ENCODE assay signal across 8 mouse cellular contexts in genomic region chr2:73566989-73567605, GRCm38 (mm10). TPM values are rescaled to one million over a fixed set of nuclear protein-coding genes. Genes with fewer than 3 reads are reported as not detected.
DNase-seq lines count a peak whose midpoint lies in the region; ATAC-seq and TF ChIP-seq lines count a peak whose summit lies in the region.

No protein-coding gene starts in this region.

- peak; percentile 72 for ATAC-seq in forebrain, postnatal 0 days
- ATAC-seq in intestine, embryonic 14.5 days (replicated peaks; ENCODE audit: low FRiP score, low TSS enrichment, low read depth), result peak; percentile 55; the same call in 1 of the 2 replicates
- ATAC-seq in monocyte, adult 5-6 weeks (replicated peaks; ENCODE audit: insufficient number of reproducible peaks, low FRiP score, low TSS enrichment, poor library complexity, severe bottlenecking), result peak; percentile 91

- H3K4me2 ChIP-seq in forebrain, postnatal 0 days (ENCODE audit: low read depth), result peak overlapping the region; percentile 23
- peak overlapping the region; percentile 48 for H3K4me2 ChIP-seq in intestine, embryonic 14.5 days (ENCODE audit: low read length)

- no peak overlapping the region for H3K27ac ChIP-seq in forebrain, postnatal 0 days (ENCODE audit: low read depth, low read length)
- H3K27ac ChIP-seq in intestine, embryonic 14.5 days (ENCODE audit: low read depth), result no peak overlapping the region
- no peak overlapping the region for H3K27ac ChIP-seq in liver, adult 2 months (replicated peaks; ENCODE audit: insufficient read depth, low read depth, low read length)

- H3K79me2 ChIP-seq in liver, adult 2 months (ENCODE audit: control insufficient read depth, insufficient read depth, low read length), result no peaks in the 10 kb centered on the region

- no peak overlapping the region for H3K4me3 ChIP-seq in forebrain, postnatal 0 days (ENCODE audit: low read depth, low read length)
- peak overlapping the region; percentile 23 for H3K4me3 ChIP-seq in intestine, embryonic 14.5 days (ENCODE audit: low read depth, low read length)
- no peak overlapping the region for H3K4me3 ChIP-seq in liver, adult 2 months (ENCODE audit: insufficient read depth, low read depth, low read length)

- no peaks in the 10 kb centered on the region for H3K36me3 ChIP-seq in forebrain, postnatal 0 days (ENCODE audit: insufficient read depth)
- H3K36me3 ChIP-seq in intestine, embryonic 14.5 days (ENCODE audit: control insufficient read depth, insufficient read depth, low read length), result no peaks in the 10 kb centered on the region
- H3K36me3 ChIP-seq in liver, adult 2 months (ENCODE audit: control insufficient read depth, insufficient read depth, low read length), result no peaks in the 10 kb centered on the region

- TF ChIP-seq CTCF in forebrain, postnatal 0 days (IDR thresholded peaks at IDR 0.05; ENCODE audit: low read depth), result peak; percentile 90
- TF ChIP-seq CTCF in liver, adult 2 months (IDR thresholded peaks at IDR 0.05; ENCODE audit: low read depth, low read length), result peak; percentile 76

- no peaks in the 10 kb centered on the region for H3K27me3 ChIP-seq in forebrain, postnatal 0 days (ENCODE audit: insufficient read depth, low read length)
- no peaks in the 10 kb centered on the region for H3K27me3 ChIP-seq in intestine, embryonic 14.5 days (replicated peaks; ENCODE audit: control insufficient read depth, insufficient read depth, low read length)
- H3K27me3 ChIP-seq in liver, adult 2 months (ENCODE audit: control insufficient read depth, insufficient read depth, low read length), result no peaks in the 10 kb centered on the region

- peak; percentile 64 for DNase-seq in urinary bladder, postnatal 14 days (ENCODE audit: low spot score)
- DNase-seq in urinary bladder, adult 18-20 months (ENCODE audit: low spot score in 2 of 2), result no peak
- peak; percentile 46 for DNase-seq in c-Kit-positive CD71-positive TER-119-positive erythroid progenitor cells, embryonic 14.5 days (ENCODE audit: low spot score)
- peak; percentile 83 for DNase-seq in forebrain, postnatal 0 days
- DNase-seq in intestine, embryonic 14.5 days (ENCODE audit: low spot score), result peak; percentile 65
- peak; percentile 47 for DNase-seq in liver, adult 2 months (ENCODE audit: extremely low read depth, low read depth, low spot score)
- DNase-seq in thymus, postnatal 36 days, result peak; percentile 45 to 46

- WGBS in forebrain, postnatal 0 days, result 25% methylated on average over 8 of the region's 8 CpGs
- WGBS in intestine, embryonic 14.5 days, result 21% methylated on average over 8 of the region's 8 CpGs
- WGBS in liver, adult 2 months, result 21% methylated on average over 8 of the region's 8 CpGs

- no peak for TF ChIP-seq POLR2A in liver, adult 2 months (IDR thresholded peaks at IDR 0.05; ENCODE audit: extremely low read depth, insufficient read depth, low read length)

- H3K9me3 ChIP-seq in forebrain, postnatal 0 days (ENCODE audit: low read length), result no peaks in the 10 kb centered on the region
- H3K9me3 ChIP-seq in intestine, embryonic 14.5 days (ENCODE audit: control insufficient read depth, low read length), result no peaks in the 10 kb centered on the region

- H3K4me1 ChIP-seq in forebrain, postnatal 0 days (ENCODE audit: insufficient read depth), result 0 out of 2 replicates have a peak, but pooled peaks cover 16% of the 10 kb centered on the region
- H3K4me1 ChIP-seq in intestine, embryonic 14.5 days (replicated peaks; ENCODE audit: control insufficient read depth, insufficient read depth, low read length), result no peaks in the 10 kb centered on the region
- no peaks in the 10 kb centered on the region for H3K4me1 ChIP-seq in liver, adult 2 months (ENCODE audit: control insufficient read depth, insufficient read depth, low read length)

- H3K9ac ChIP-seq in forebrain, postnatal 0 days, result no peak overlapping the region
- H3K9ac ChIP-seq in intestine, embryonic 14.5 days (ENCODE audit: low read length), result no peak overlapping the region
- H3K9ac ChIP-seq in liver, adult 2 months (ENCODE audit: low read depth, low read length), result no peak overlapping the region

RNA-seq across cellular contexts. Expression of gene Chrna1, which starts 13.0 kb away (rescaled TPM):
- total RNA-seq in forebrain, postnatal 0 days (2014; rRNA removed), result 0.05 TPM in 1 of 2 replicates, not detected in the other
- polyA plus RNA-seq in forebrain, postnatal 0 days (2015; fragmentation: Nextera tagmentation; extraction: Ambion mirVana), result 0.08 and 0.17 TPM in 2 replicates
- polyA plus RNA-seq in intestine, embryonic 14.5 days (2014; fragmentation: Nextera tagmentation; extraction: Ambion mirVana), result 0.08 and 0.20 TPM in 2 replicates
- total RNA-seq in liver, adult 2 months (2014; rRNA removed), result not detected in 2 replicates
- polyA plus RNA-seq in liver, adult 2 months (2012; rRNA removed), result not detected in 2 replicates
- total RNA-seq in monocyte, adult 5-6 weeks (2017), result not detected in 3 replicates

RNA-seq across cellular contexts. Expression of gene Wipf1, which starts 37.6 kb away (rescaled TPM):
- total RNA-seq in forebrain, postnatal 0 days (2014; rRNA removed), result 1.8 and 2.4 TPM in 2 replicates
- polyA plus RNA-seq in forebrain, postnatal 0 days (2015; fragmentation: Nextera tagmentation; extraction: Ambion mirVana), result 2.0 and 2.1 TPM in 2 replicates
- polyA plus RNA-seq in intestine, embryonic 14.5 days (2014; fragmentation: Nextera tagmentation; extraction: Ambion mirVana), result 13.6 and 14.4 TPM in 2 replicates
- 1.4 and 1.9 TPM in 2 replicates for total RNA-seq in liver, adult 2 months (2014; rRNA removed)
- 1.3 and 1.7 TPM in 2 replicates for polyA plus RNA-seq in liver, adult 2 months (2012; rRNA removed)
- total RNA-seq in monocyte, adult 5-6 weeks (2017), result 52.9 to 98.6 TPM (median 54.2 TPM) in 3 replicates

Comparison
In these comparisons a context has a peak if more than half of its experiments do, and no peak if none do; other contexts are left out.
1. DNase-seq: peak in urinary bladder, postnatal 14 days (single experiment), c-Kit-positive CD71-positive TER-119-positive erythroid progenitor cells, embryonic 14.5 days (single experiment), forebrain, postnatal 0 days (single experiment), intestine, embryonic 14.5 days (single experiment), liver, adult 2 months (single experiment) and thymus, postnatal 36 days (2 of 2); none in urinary bladder, adult 18-20 months (0 of 2).
2. RNA of gene Wipf1, which starts 37.6 kb away (total RNA-seq): 52.9 to 98.6 TPM in monocyte, adult 5-6 weeks; 1.8 to 2.4 TPM in forebrain, postnatal 0 days and 1.4 to 1.9 TPM in liver, adult 2 months; every median in the first group is over 10 times any median in the second.
3. Peak in every context shown above with its lines, with median percentiles within 50 percentile points of each other: ATAC-seq.